Comparison of ENCODE assay signal across 15 mouse cellular contexts in genomic region chr10:122693911-122694618, GRCm38 (mm10). TPM values are rescaled to one million over a fixed set of nuclear protein-coding genes. Genes with fewer than 3 reads are reported as not detected.
DNase-seq lines count a peak whose midpoint lies in the region; ATAC-seq lines count a peak whose summit lies in the region.
"Had no signal": no experiment of that assay in that cellular context is flagged by ENCODE, and none has a peak within 500 bp of the region (broad histone marks: within the 10 kb centered on the region; RNA-seq: fewer than 3 reads in every experiment).

No protein-coding gene starts in this region.

- peaks cover 12% of the 10 kb centered on the region for H3K4me1 ChIP-seq in kidney, embryonic 16.5 days (ENCODE audit: insufficient read depth, low read length)
- 0 out of 2 replicates have a peak, but pooled peaks cover 8% of the 10 kb centered on the region for H3K4me1 ChIP-seq in embryonic facial prominence, embryonic 12.5 days
- H3K4me1 ChIP-seq in midbrain, embryonic 13.5 days (replicated peaks) = peaks cover 15% of the 10 kb centered on the region
- H3K4me1 ChIP-seq: heart, embryonic 12.5 days had no signal

- H3K27me3 ChIP-seq in kidney, embryonic 16.5 days (ENCODE audit: insufficient read depth, low read length) = no peaks in the 10 kb centered on the region
- H3K27me3 ChIP-seq in embryonic facial prominence, embryonic 12.5 days = no peaks in the 10 kb centered on the region
- H3K27me3 ChIP-seq in midbrain, embryonic 13.5 days = no peaks in the 10 kb centered on the region
- H3K27me3 ChIP-seq: heart, embryonic 12.5 days had no signal

- WGBS in kidney, embryonic 16.5 days = 46% methylated on average over 13 of the region's 17 CpGs
- 36% methylated on average over 12 of the region's 17 CpGs for WGBS in embryonic facial prominence, embryonic 12.5 days
- 63% methylated on average over 17 of the region's 17 CpGs for WGBS in midbrain, embryonic 13.5 days

- H3K36me3 ChIP-seq in kidney, embryonic 16.5 days (ENCODE audit: insufficient read depth, low read length) = 0 out of 2 replicates have a peak, but pooled peaks cover 3% of the 10 kb centered on the region
- H3K36me3 ChIP-seq in embryonic facial prominence, embryonic 12.5 days = no peaks in the 10 kb centered on the region
- H3K36me3 ChIP-seq in midbrain, embryonic 13.5 days = no peaks in the 10 kb centered on the region
- H3K36me3 ChIP-seq: heart, embryonic 12.5 days had no signal

- DNase-seq in kidney, adult 8-10 months = no peak
- DNase-seq in ZHBTc4 (ENCODE audit: low read depth, low spot score) = peak; percentile 29
- DNase-seq in embryo, embryonic 9.5 days (ENCODE audit: extremely low spot score) = no peak
- no peak for DNase-seq in spleen, postnatal 14 days (ENCODE audit: low spot score in 2 of 2)
- DNase-seq: gastrocnemius, postnatal 36 days; right cerebral cortex, postnatal 4 days; thymus, postnatal 25 days had no signal

- peak overlapping the region; percentile 49 for H3K27ac ChIP-seq in kidney, embryonic 16.5 days (ENCODE audit: low read length)
- peak overlapping the region; percentile 6; the same call in 1 of the 2 replicates for H3K27ac ChIP-seq in embryonic facial prominence, embryonic 12.5 days
- H3K27ac ChIP-seq in midbrain, embryonic 13.5 days = peak overlapping the region; percentile 39
- H3K27ac ChIP-seq: liver, embryonic 14.5 days; macrophage had no signal

- H3K4me2 ChIP-seq in kidney, embryonic 16.5 days (replicated peaks; ENCODE audit: low read depth, low read length) = peak overlapping the region; percentile 8; the same call in 1 of the 2 replicates
- H3K4me2 ChIP-seq in embryonic facial prominence, embryonic 12.5 days (replicated peaks) = no peak overlapping the region
- no peak overlapping the region for H3K4me2 ChIP-seq in midbrain, embryonic 13.5 days (replicated peaks)
- H3K4me2 ChIP-seq: heart, embryonic 12.5 days had no signal

- H3K9me3 ChIP-seq in kidney, embryonic 16.5 days (ENCODE audit: low read length) = peaks cover 4% of the 10 kb centered on the region; the same call in 1 of the 2 replicates
- H3K9me3 ChIP-seq in embryonic facial prominence, embryonic 12.5 days = no peaks in the 10 kb centered on the region
- H3K9me3 ChIP-seq in midbrain, embryonic 13.5 days = no peaks in the 10 kb centered on the region
- H3K9me3 ChIP-seq: heart, embryonic 12.5 days had no signal

- H3K9ac ChIP-seq in kidney, embryonic 16.5 days (replicated peaks; ENCODE audit: low read length) = no peak overlapping the region
- no peak overlapping the region for H3K9ac ChIP-seq in embryonic facial prominence, embryonic 12.5 days
- H3K9ac ChIP-seq in midbrain, embryonic 13.5 days (replicated peaks) = no peak overlapping the region
- H3K9ac ChIP-seq: heart, embryonic 12.5 days; liver, embryonic 14.5 days had no signal

- no peak overlapping the region for H3K4me3 ChIP-seq in kidney, embryonic 16.5 days (ENCODE audit: low read length)
- H3K4me3 ChIP-seq in embryonic facial prominence, embryonic 12.5 days = no peak overlapping the region
- no peak overlapping the region for H3K4me3 ChIP-seq in midbrain, embryonic 13.5 days (replicated peaks)
- H3K4me3 ChIP-seq: heart, embryonic 12.5 days had no signal

- peak; percentile 74 for ATAC-seq in kidney, embryonic 16.5 days (ENCODE audit: low FRiP score, low TSS enrichment)
- no peak for ATAC-seq in embryonic facial prominence, embryonic 12.5 days (ENCODE audit: insufficient number of reproducible peaks, insufficient read depth, low FRiP score, low TSS enrichment)
- ATAC-seq in midbrain, embryonic 13.5 days = 0 out of 2 replicates have a peak, but pooled peaks have one; percentile 34
- ATAC-seq: activated CD4-positive, CD25-positive, alpha-beta regulatory T cell, adult 4 months; CD4-positive, CD25-positive, alpha-beta regulatory T cell, adult 4 months had no signal

RNA-seq across cellular contexts. Expression of gene Ppm1h, which starts 15.5 kb away (rescaled TPM):
- 24.7 and 27.1 TPM in 2 replicates for polyA plus RNA-seq in kidney, embryonic 16.5 days (2015; fragmentation: Nextera tagmentation; extraction: Ambion mirVana)
- 5.2 and 5.3 TPM in 2 replicates for polyA plus RNA-seq in embryonic facial prominence, embryonic 12.5 days (2016; fragmentation: Nextera tagmentation; extraction: Ambion mirVana)
- polyA plus RNA-seq in midbrain, embryonic 13.5 days (2015; fragmentation: Nextera tagmentation; extraction: Ambion mirVana) = 12.6 and 14.8 TPM in 2 replicates
